Mouse (Mus musculus) cortical plate, adult 2 months (tissue): Measurements from ENCODE around the gene Acp7.

ENCODE experiments used
- CTCF ChIP-seq: fragments of 200-500 bp; IDR thresholded peaks from 2 replicates; pipeline ENCODE4 v1.5.1; 2011; ENCODE audit warnings: mild to moderate bottlenecking, control low read depth, low read length; ENCODE audit not compliant: insufficient read depth; ENCODE audit errors: extremely low read depth
- POLR2A ChIP-seq: fragments of 200-500 bp; IDR thresholded peaks from 2 replicates; pipeline ENCODE4 v1.6.1; 2011; ENCODE audit warnings: mild to moderate bottlenecking, low read length, control low read depth; ENCODE audit not compliant: insufficient read depth; ENCODE audit errors: extremely low read depth

- TF ChIP-seq CTCF (no peak), POLR2A (no peak)
Measured at GRCm38 (mm10) chr7:28672276-28672675, 41.1 kb upstream of the Acp7 start.
